Mouse (Mus musculus) midbrain, embryonic 14.5 days (tissue): Measurements from ENCODE around the gene Dyrk1a. TPM values are rescaled to one million over a fixed set of nuclear protein-coding genes. Genes with fewer than 3 reads are reported as not detected.

Experiments
- ATAC-seq: fragments of 200-750 bp; cut with Nextera tagmentation; 2 replicates; pipeline ENCODE4 v1.8.0; 2017; ENCODE audit warnings: moderate number of reproducible peaks, moderate library complexity; ENCODE audit not compliant: low FRiP score, low TSS enrichment
- DNase-seq: peaks from one replicate; pipeline ENCODE4 v3.0.0-alpha.2; 2015
- H3K27ac ChIP-seq: fragments of 300-500 bp; sonication (generic); replicated peaks from 2 replicates; pipeline ENCODE4 v1.5.1; 2014; ENCODE audit warnings: mild to moderate bottlenecking, low read depth, low read length, moderate library complexity
- H3K27me3 ChIP-seq: fragments of 300-500 bp; sonication (generic); 2 replicates; pipeline ENCODE4 v1.6.1; 2014; ENCODE audit warnings: low read length, control low read depth, mixed read lengths; ENCODE audit not compliant: control insufficient read depth, insufficient read depth
- H3K36me3 ChIP-seq: fragments of 300-500 bp; sonication (generic); 2 replicates; pipeline ENCODE4 v1.6.1; 2014; ENCODE audit warnings: low read length, control low read depth; ENCODE audit not compliant: control insufficient read depth, insufficient read depth
- H3K4me1 ChIP-seq: fragments of 300-500 bp; sonication (generic); 2 replicates; pipeline ENCODE4 v1.6.1; 2014; ENCODE audit warnings: mild to moderate bottlenecking, antibody characterized with exemption, low read length, control low read depth; ENCODE audit not compliant: control insufficient read depth, insufficient read depth
- H3K4me2 ChIP-seq: fragments of 300-500 bp; sonication (generic); 2 replicates; pipeline ENCODE4 v1.6.1; 2014; ENCODE audit warnings: mild to moderate bottlenecking, low read length, moderate library complexity
- H3K4me3 ChIP-seq: fragments of 300-500 bp; sonication (generic); replicated peaks from 2 replicates; pipeline ENCODE4 v1.5.1; 2014; ENCODE audit warnings: low read depth, low read length
- H3K9ac ChIP-seq: fragments of 300-500 bp; sonication (generic); replicated peaks from 2 replicates; pipeline ENCODE4 v1.6.1; 2014; ENCODE audit warnings: mild to moderate bottlenecking, low read length, moderate library complexity
- H3K9me3 ChIP-seq: fragments of 300-500 bp; sonication (generic); 2 replicates; pipeline ENCODE4 v1.6.1; 2016; ENCODE audit warnings: low read length, control low read depth, mixed read lengths; ENCODE audit not compliant: control insufficient read depth
- WGBS: fragments of 180-500 bp; shearing (Covaris S2); extraction: QIAGEN DNeasy Blood & Tissue Kit; methylation state at CpG from one replicate; pipeline ENCODE4 v1.1.7; 2014; 5-methylcytosine and 5-hydroxymethylcytosine counted together
- polyA plus RNA-seq: library from polyadenylated mRNA; unstranded; fragments of >200 nt; fragmentation: Nextera tagmentation; extraction: Ambion mirVana; gene quantifications from 2 replicates; pipeline ENCODE4 v1.2.1, GENCODE M21; 2014

Gene Dyrk1a
- polyA plus RNA-seq, 1 experiment from 2014 or later = 16.8 TPM

DNA sequence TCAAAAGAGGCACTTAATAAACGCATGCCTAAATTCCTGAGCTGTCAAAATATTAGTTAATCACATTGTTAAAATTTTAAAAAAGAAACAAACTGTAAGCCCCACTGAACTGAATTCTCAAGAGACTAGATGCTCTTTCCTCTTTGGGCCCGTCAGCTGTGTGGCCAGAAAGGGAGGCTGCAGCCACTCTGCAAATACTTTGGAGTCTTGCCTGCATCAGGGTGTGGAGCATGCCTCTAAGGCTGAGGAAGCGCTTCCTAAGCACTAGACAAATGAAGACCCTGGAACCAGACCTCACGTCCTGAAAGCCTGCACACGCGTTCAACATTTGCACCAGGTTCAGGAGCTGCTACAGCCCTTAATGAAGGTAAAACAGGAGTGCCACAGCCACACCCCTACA lies 36.1 kb upstream of the Dyrk1a start:
- Histone ChIP-seq H3K27me3 (no peaks in the 10 kb centered on the region), H3K4me3 (no peak overlapping the region), H3K36me3 (no peaks in the 10 kb centered on the region), H3K4me1 (no peaks in the 10 kb centered on the region), H3K9ac (no peak overlapping the region), H3K9me3 (no peaks in the 10 kb centered on the region), H3K4me2 (no peak overlapping the region), H3K27ac (no peak overlapping the region)
- 80% methylated on average over 6 of the region's 6 CpGs for WGBS
- DNase-seq = no peak
- ATAC-seq = no peak

DNA sequence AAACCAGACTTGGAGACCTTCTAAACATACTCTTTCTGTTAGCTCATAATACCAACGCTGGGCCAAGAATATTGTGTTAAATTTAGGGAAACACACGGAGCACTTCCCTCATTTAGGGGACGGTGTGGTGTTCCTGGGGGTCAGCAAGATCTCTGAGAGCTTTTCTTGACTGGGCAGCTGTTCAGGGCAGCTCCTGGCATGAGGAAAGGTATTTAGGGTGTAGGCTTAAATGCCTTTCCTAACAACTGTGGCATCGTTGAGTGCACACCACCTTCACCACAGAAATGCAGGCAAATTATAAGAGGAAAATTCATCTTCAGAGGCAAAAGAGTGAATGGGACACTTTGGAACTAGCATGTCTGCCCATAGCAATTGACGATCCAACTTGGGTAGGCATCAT lies 34.1 kb upstream of the Dyrk1a start:
- no peak overlapping the region for H3K27ac ChIP-seq
- DNase-seq (no peak), ATAC-seq (no peak)
- H3K4me3 ChIP-seq = no peak overlapping the region
- H3K9ac ChIP-seq = no peak overlapping the region
- WGBS = 92% methylated on average over 5 of the region's 5 CpGs
- H3K4me1 ChIP-seq = no peaks in the 10 kb centered on the region
- no peaks in the 10 kb centered on the region for H3K27me3 ChIP-seq
- no peaks in the 10 kb centered on the region for H3K9me3 ChIP-seq
- no peak overlapping the region for H3K4me2 ChIP-seq
- H3K36me3 ChIP-seq = no peaks in the 10 kb centered on the region

DNA sequence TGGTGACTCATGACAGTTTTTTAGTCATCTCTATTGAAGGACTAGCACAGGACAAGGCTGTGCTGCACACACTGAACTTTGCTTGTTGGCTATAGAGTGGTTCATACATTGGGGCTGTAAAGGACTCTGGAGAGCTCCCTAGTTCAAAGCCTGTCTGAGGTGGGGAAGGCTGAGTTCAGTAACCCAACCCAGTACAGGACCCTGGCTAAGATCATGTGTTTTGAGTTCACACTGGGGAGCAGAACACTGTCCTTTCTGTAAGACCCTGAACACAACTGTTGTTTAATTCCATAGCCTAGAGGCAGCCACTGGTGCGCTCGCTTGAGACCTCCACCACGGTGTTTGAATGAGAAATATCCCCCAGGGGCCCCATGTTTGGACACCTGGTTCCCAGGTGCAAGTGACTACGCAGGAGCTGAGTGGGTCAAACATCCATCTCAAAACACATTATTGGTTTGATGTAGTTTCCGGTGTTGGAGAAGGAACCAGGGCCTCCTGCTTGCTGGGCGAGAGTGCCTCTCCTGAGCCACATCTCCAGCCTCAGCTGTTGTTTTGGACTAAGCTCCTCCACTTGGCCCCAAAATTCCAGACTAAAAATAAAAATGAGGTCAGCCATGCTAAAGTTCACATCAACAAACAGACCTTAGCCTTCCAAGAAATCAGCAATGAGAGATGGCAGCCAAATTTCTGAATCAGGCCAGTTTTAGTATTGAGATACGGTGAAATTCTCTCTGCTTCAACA lies 33.2 kb upstream of the Dyrk1a start:
- Histone ChIP-seq H3K27ac (no peak overlapping the region), H3K4me1 (no peaks in the 10 kb centered on the region), H3K36me3 (no peaks in the 10 kb centered on the region), H3K4me2 (no peak overlapping the region), H3K4me3 (no peak overlapping the region), H3K27me3 (no peaks in the 10 kb centered on the region), H3K9me3 (no peaks in the 10 kb centered on the region), H3K9ac (no peak overlapping the region)
- DNase-seq (no peak), ATAC-seq (no peak)
- WGBS = 92% methylated on average over 7 of the region's 7 CpGs

DNA sequence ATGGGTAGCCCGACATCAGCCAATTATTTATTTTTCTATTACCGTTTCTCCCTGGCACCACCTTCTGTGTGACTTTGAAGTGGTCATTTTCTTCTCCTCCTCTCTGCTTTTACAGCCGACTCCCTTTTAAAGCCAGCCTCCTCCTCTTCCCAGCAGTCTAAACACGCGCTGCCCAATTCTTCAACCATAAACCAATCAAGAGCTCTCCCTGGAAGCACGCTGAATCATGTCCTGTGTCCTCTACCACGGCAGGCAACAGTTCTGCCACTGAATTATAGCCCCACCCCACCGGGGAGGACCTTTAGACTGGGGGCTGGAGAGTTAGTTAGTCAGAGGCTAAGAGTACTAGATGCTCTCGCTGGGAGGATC lies 32.7 kb upstream of the Dyrk1a start:
- Histone ChIP-seq H3K9me3 (no peaks in the 10 kb centered on the region), H3K4me1 (no peaks in the 10 kb centered on the region), H3K4me2 (no peak overlapping the region), H3K4me3 (no peak overlapping the region), H3K27ac (no peak overlapping the region), H3K36me3 (no peaks in the 10 kb centered on the region), H3K9ac (no peak overlapping the region), H3K27me3 (no peaks in the 10 kb centered on the region)
- DNase-seq (no peak), ATAC-seq (no peak)
- 77% methylated on average over 9 of the region's 9 CpGs for WGBS

DNA sequence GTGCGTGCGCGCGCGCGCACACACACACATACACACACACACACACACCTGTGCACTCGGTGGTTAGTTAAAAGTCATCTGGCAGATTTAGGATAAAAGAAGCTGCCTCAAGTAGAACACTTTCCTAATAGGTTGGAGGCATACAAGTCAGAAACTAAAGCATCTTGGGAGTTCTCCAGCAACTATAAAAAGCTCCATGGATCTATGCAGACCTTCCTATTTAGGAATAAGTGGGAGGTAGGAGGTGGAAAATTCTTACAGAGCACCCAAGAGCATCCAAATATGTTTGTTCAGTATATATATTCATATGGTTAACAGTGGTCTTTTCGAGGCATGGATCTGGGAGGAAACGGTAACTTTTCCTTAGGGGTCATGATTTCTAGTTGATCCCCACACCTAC lies 29.7 kb upstream of the Dyrk1a start:
- no peak for DNase-seq
- no peaks in the 10 kb centered on the region for H3K27me3 ChIP-seq
- no peaks in the 10 kb centered on the region for H3K4me1 ChIP-seq
- 95% methylated on average over 9 of the region's 9 CpGs for WGBS
- H3K4me3 ChIP-seq = no peak overlapping the region
- ATAC-seq = no peak
- H3K9ac ChIP-seq = no peak overlapping the region
- no peak overlapping the region for H3K27ac ChIP-seq
- H3K4me2 ChIP-seq = no peak overlapping the region
- H3K36me3 ChIP-seq = no peaks in the 10 kb centered on the region
- H3K9me3 ChIP-seq = no peaks in the 10 kb centered on the region

DNA sequence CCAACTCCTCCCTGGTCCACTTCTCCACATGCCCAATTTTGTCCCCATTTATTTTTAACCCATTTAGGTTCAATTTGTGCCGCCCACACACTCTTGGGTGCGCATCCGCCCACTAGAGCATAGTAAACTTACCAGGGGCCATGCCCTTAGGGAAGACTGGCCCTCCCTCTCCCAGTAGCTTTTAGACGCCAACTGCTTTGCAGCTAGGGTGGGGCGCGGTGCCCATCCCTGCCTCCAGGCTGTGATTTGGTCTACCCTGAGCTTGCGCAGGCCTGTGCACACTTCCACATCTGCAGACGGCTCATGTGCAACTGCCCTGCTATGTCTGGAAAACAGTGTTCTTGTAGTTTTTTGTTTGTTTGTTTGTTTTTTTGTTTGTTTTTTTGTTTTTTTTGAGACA lies 26.9 kb upstream of the Dyrk1a start:
- DNase-seq = no peak
- 94% methylated on average over 8 of the region's 8 CpGs for whole genome bisulfite sequencing
- H3K4me3 ChIP-seq = no peak overlapping the region

DNA sequence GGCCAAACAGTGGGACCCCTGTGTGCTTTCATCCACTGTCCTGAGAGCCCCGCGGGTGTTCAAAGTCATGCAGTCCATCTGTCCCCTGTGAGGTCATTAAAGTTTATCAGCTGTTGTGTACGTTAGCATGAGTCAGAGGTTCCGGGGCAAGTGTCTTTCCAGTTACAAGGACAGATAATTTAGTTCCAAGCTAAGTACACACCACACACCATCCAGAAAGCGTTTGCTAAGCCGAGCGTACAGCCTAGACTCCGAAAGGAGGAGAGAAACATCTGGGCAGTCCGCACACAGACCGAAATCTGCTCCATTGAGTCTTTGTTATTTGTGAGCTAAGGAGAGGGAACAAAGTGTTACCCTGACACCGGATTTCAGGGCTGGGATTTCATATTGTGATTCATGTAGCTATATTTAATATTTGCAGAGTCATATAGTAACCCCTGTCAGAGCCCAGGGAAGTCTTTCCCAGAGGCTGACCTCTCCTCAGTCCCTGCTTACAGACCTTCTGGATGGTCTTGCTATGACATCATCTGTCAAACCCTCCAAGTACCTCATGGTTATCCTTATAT lies 25.2 kb upstream of the Dyrk1a start:
- Histone ChIP-seq H3K4me2 (no peak overlapping the region), H3K9me3 (no peaks in the 10 kb centered on the region), H3K9ac (no peak overlapping the region), H3K36me3 (no peaks in the 10 kb centered on the region), H3K27me3 (no peaks in the 10 kb centered on the region), H3K4me3 (no peak overlapping the region), H3K27ac (no peak overlapping the region), H3K4me1 (no peaks in the 10 kb centered on the region)
- DNase-seq = no peak
- 75% methylated on average over 11 of the region's 11 CpGs for WGBS
- ATAC-seq = no peak

More for the DNA sequence above, 26.9 kb upstream of the Dyrk1a start:
- H3K9me3 ChIP-seq = no peaks in the 10 kb centered on the region
- H3K27me3 ChIP-seq = no peaks in the 10 kb centered on the region
- H3K27ac ChIP-seq = no peak overlapping the region
- no peak for ATAC-seq
- H3K4me1 ChIP-seq = no peaks in the 10 kb centered on the region
- H3K9ac ChIP-seq = no peak overlapping the region
- H3K36me3 ChIP-seq = no peaks in the 10 kb centered on the region
- no peak overlapping the region for H3K4me2 ChIP-seq

DNA sequence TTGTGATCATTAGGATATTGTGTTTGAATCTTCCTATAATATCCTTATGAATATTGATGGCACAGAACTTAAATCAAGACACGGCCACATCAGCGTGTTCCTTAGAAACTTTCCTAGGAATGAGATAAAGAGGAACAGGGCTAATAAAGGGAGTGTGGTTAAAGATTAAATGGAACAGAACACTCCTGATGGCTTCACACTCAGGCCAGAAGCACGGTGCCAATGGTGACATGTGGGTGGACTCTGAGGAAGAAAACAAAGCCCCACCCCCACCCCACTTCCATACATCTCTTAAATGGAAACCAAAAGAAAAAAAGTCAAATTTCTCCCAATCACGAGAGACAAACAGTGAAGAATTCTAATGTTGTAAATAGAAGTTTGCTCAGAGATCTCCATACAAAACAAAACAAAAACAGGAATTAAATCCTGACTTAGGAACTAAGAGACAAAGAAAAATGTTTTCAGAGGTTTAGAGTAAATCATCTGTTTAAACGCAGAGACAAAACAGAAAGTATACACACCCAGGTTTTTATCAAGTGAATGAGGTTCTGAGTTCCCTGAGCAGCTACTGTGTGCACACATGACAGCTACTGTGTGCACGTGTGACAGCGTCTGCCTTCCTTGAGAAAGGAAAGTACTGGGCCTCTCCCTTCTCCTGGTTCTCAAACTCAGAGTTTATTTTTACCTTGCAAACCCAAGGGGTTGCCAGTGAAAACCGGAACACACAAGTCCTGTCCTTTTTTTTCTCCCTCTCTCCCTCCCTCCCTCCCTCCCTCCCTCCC lies 23.8 kb upstream of the Dyrk1a start:
- DNase-seq (no peak), ATAC-seq (no peak)
- 67% methylated on average over 8 of the region's 8 CpGs for WGBS
- no peaks in the 10 kb centered on the region for H3K27me3 ChIP-seq
- H3K4me1 ChIP-seq = no peaks in the 10 kb centered on the region
- H3K36me3 ChIP-seq = no peaks in the 10 kb centered on the region
- H3K27ac ChIP-seq = no peak overlapping the region
- H3K9me3 ChIP-seq = no peaks in the 10 kb centered on the region
- H3K4me2 ChIP-seq = no peak overlapping the region
- no peak overlapping the region for H3K9ac ChIP-seq
- H3K4me3 ChIP-seq = no peak overlapping the region

DNA sequence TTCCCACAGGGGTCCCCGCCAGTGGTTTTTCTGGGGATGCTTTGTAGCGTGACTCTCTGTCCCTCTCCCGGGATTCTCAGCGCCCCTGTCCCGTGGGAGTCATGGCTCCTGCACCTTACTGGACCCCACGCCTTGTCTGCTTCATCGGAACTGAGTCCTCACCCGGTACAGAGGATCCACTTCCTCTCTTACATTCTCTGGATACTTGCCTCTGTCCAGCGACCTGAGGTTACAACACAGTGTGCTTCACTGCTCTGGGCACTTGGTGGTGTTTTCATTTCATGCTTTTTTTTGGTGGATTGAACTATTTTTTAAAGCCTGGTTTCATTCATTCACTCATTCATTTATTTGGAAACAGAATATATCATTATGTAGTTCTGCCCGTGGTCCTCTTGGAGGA lies 20.0 kb upstream of the Dyrk1a start:
- 78% methylated on average over 10 of the region's 10 CpGs for WGBS
- Histone ChIP-seq H3K9me3 (no peaks in the 10 kb centered on the region; the same call in 1 of the 2 replicates), H3K9ac (no peak overlapping the region), H3K36me3 (no peaks in the 10 kb centered on the region), H3K4me2 (no peak overlapping the region), H3K4me3 (no peak overlapping the region), H3K27ac (no peak overlapping the region), H3K4me1 (no peaks in the 10 kb centered on the region), H3K27me3 (no peaks in the 10 kb centered on the region)
- no peak for DNase-seq
- no peak for ATAC-seq
